Mouse (Mus musculus) cerebellum, adult 11-12 months (tissue): Measurements from ENCODE around the gene Tiam2.

Source experiments
- DNase-seq: peaks from one replicate; pipeline ENCODE4 v3.0.0; 2022

Tiam2 gene

GRCm38 (mm10) chr17:3397836-3398235 is 71.5 kb downstream of the Tiam2 start:
- no peak for DNase-seq

GRCm38 (mm10) chr17:3405350-3406073 is 79.1 kb downstream of the Tiam2 start:
- DNase-seq = no peak

- no peak for DNase-seq
Measured at GRCm38 (mm10) chr17:3407051-3407450, 80.7 kb downstream of the Tiam2 start.

- DNase-seq = no peak
Measured at GRCm38 (mm10) chr17:3410307-3410706, 83.9 kb downstream of the Tiam2 start.

GRCm38 (mm10) chr17:3412771-3413170 is 86.4 kb downstream of the Tiam2 start:
- DNase-seq = no peak

- peak; percentile 73 for DNase-seq
Measured at GRCm38 (mm10) chr17:3415580-3415979, 89.2 kb downstream of the Tiam2 start.

GRCm38 (mm10) chr17:3416401-3416800 is 90.0 kb downstream of the Tiam2 start:
- no peak for DNase-seq

- no peak for DNase-seq
Measured at GRCm38 (mm10) chr17:3419368-3419928, 93.1 kb downstream of the Tiam2 start.

- no peak for DNase-seq
Measured at GRCm38 (mm10) chr17:3420148-3420547, 93.8 kb downstream of the Tiam2 start.

- no peak for DNase-seq
Measured at GRCm38 (mm10) chr17:3423416-3423815, 97.0 kb downstream of the Tiam2 start.

GRCm38 (mm10) chr17:3428659-3429058 is 102.3 kb downstream of the Tiam2 start:
- DNase-seq = no peak

GRCm38 (mm10) chr17:3432590-3433498 is 106.5 kb downstream of the Tiam2 start:
- DNase-seq = no peak

- DNase-seq = no peak
Measured at GRCm38 (mm10) chr17:3433521-3434271, 107.3 kb downstream of the Tiam2 start.

- no peak for DNase-seq
Measured at GRCm38 (mm10) chr17:3435299-3435698, 108.9 kb downstream of the Tiam2 start.

- DNase-seq = no peak
Measured at GRCm38 (mm10) chr17:3436841-3437515, 110.6 kb downstream of the Tiam2 start.

GRCm38 (mm10) chr17:3442526-3443401 is 116.4 kb downstream of the Tiam2 start:
- no peak for DNase-seq

GRCm38 (mm10) chr17:3446191-3446950 is 120.0 kb downstream of the Tiam2 start:
- DNase-seq = no peak

- DNase-seq = peak; percentile 16
Measured at GRCm38 (mm10) chr17:3448725-3449124, 122.4 kb downstream of the Tiam2 start.

- DNase-seq = peak; percentile 5
Measured at GRCm38 (mm10) chr17:3451077-3451476, 124.7 kb downstream of the Tiam2 start.

GRCm38 (mm10) chr17:3452571-3453311 is 126.4 kb downstream of the Tiam2 start:
- no peak for DNase-seq
